Mouse (Mus musculus) MEL (cell line): ENCODE measurements at regions not wholly inside any gene's neighbourhood (a gene's known extent, or its start where the extent isn't known, plus 50 kb on each side); places are given as distances from the start of the nearest gene placed in this dataset.
"Not testable (repeated sequence)": the region's sequence is repeated elsewhere in the genome, so short reads cannot be mapped to it uniquely, and the experiment has no call there.

ENCODE experiments used
- DNase-seq: peaks from one replicate; pipeline ENCODE4 v3.0.0; 2011; ENCODE audit warnings: low read depth, low spot score
- H3K27ac ChIP-seq: 2 replicates; pipeline ENCODE4 v1.5.1; 2012; ENCODE audit warnings: low read depth, mild to moderate bottlenecking, control low read depth, low read length, moderate library complexity; ENCODE audit not compliant: control insufficient read depth
- H3K27me3 ChIP-seq, 2 experiments: fragments of 150-350 bp in 1 of 2; sonication (generic) in 1 of 2; 2 replicates each; pipeline ENCODE4 v1.6.1; 2012; ENCODE audit warnings: low read length in 2 of 2, mild to moderate bottlenecking in 2 of 2, improper control_type of control experiment in 1 of 2, moderate library complexity in 1 of 2; ENCODE audit not compliant: insufficient read depth in 2 of 2, control insufficient read depth in 1 of 2
- H3K36me3 ChIP-seq, 2 experiments: 2 replicates each; pipeline ENCODE4 v1.6.1; 2012 to 2014; ENCODE audit warnings: low read length in 2 of 2, improper control_type of control experiment in 1 of 2, inconsistent platforms in 1 of 2, mild to moderate bottlenecking in 1 of 2; ENCODE audit not compliant: insufficient read depth in 2 of 2, control insufficient read depth in 1 of 2
- H3K4me1 ChIP-seq, 2 experiments: fragments of 150-350 bp in 1 of 2; sonication (generic) in 1 of 2; 2 replicates each; pipeline ENCODE4 v1.6.1; 2012; ENCODE audit warnings: low read length in 2 of 2, improper control_type of control experiment in 1 of 2, mild to moderate bottlenecking in 1 of 2; ENCODE audit not compliant: insufficient read depth in 2 of 2, control insufficient read depth in 1 of 2
- H3K4me3 ChIP-seq, 2 experiments: fragments of 150-350 bp in 1 of 2; sonication (generic) in 1 of 2; 2 replicates each; pipeline ENCODE4 v1.5.1; 2012; ENCODE audit warnings: low read depth in 2 of 2, low read length in 2 of 2, mild to moderate bottlenecking in 2 of 2, moderate library complexity in 2 of 2, control low read depth in 1 of 2, improper control_type of control experiment in 1 of 2; ENCODE audit not compliant: control insufficient read depth in 1 of 2, insufficient read depth in 1 of 2
- H3K79me2 ChIP-seq: 2 replicates; pipeline ENCODE4 v1.6.1; 2012; ENCODE audit warnings: mild to moderate bottlenecking, low read length, moderate library complexity; ENCODE audit not compliant: control insufficient read depth, poor library complexity, insufficient read depth
- H3K9ac ChIP-seq: 2 replicates; pipeline ENCODE4 v1.6.1; 2012; ENCODE audit warnings: low read depth, mild to moderate bottlenecking, control low read depth, low read length, moderate library complexity; ENCODE audit not compliant: control insufficient read depth, poor library complexity, severe bottlenecking
- H3K9me3 ChIP-seq: fragments of 150-350 bp; sonication (generic); replicated peaks from 2 replicates; pipeline ENCODE4 v1.6.1; 2012; ENCODE audit warnings: mild to moderate bottlenecking, low read length, improper control_type of control experiment, moderate library complexity; ENCODE audit not compliant: insufficient read depth
- CTCF ChIP-seq, 3 experiments: IDR thresholded peaks in 2 of 3; conservative IDR thresholded peaks in 1 of 3; 2 replicates each; pipeline ENCODE4 v1.5.1; 2011 to 2012; ENCODE audit warnings: low read length in 3 of 3, low read depth in 2 of 3, mild to moderate bottlenecking in 2 of 3, improper control_type of control experiment in 1 of 3, inconsistent platforms in 1 of 3, mixed read lengths in 1 of 3, moderate library complexity in 1 of 3; ENCODE audit not compliant: control insufficient read depth in 1 of 3, insufficient read depth in 1 of 3, poor library complexity in 1 of 3, severe bottlenecking in 1 of 3
- HCFC1 ChIP-seq: IDR thresholded peaks from 2 replicates; pipeline ENCODE4 v1.6.1; 2012; ENCODE audit warnings: low read depth, mild to moderate bottlenecking, inconsistent platforms, low read length, improper control_type of control experiment, moderate library complexity
- JUND ChIP-seq: IDR thresholded peaks from 2 replicates; pipeline ENCODE4 v1.6.1; 2011; ENCODE audit warnings: low read depth, mild to moderate bottlenecking, improper control_type of control experiment, low read length
- NRF1 ChIP-seq: IDR thresholded peaks from 2 replicates; pipeline ENCODE4 v1.6.1; 2014; ENCODE audit warnings: low read depth, mild to moderate bottlenecking, inconsistent platforms, low read length, improper control_type of control experiment, moderate library complexity; ENCODE audit not compliant: poor library complexity, insufficient read depth, severe bottlenecking
- RAD21 ChIP-seq: IDR thresholded peaks from 2 replicates; pipeline ENCODE4 v1.6.1; 2011; ENCODE audit warnings: mild to moderate bottlenecking, low read depth, low read length, improper control_type of control experiment
- SIN3A ChIP-seq: IDR thresholded peaks from 2 replicates; pipeline ENCODE4 v1.6.1; 2012; ENCODE audit warnings: low read length, improper control_type of control experiment, inconsistent platforms
- SMC3 ChIP-seq: IDR thresholded peaks from 2 replicates; pipeline ENCODE4 v1.6.1; 2011; ENCODE audit warnings: low read depth, low read length, improper control_type of control experiment
- USF2 ChIP-seq, 2 experiments: IDR thresholded peaks; 2 replicates each; pipeline ENCODE4 v1.6.1; 2011 to 2012; ENCODE audit warnings: improper control_type of control experiment in 2 of 2, low read length in 2 of 2, borderline replicate concordance in 1 of 2, inconsistent platforms in 1 of 2, low read depth in 1 of 2, mild to moderate bottlenecking in 1 of 2; ENCODE audit not compliant: insufficient read depth in 1 of 2
- ZC3H11A ChIP-seq: IDR thresholded peaks from 2 replicates; pipeline ENCODE4 v1.6.1; 2012; ENCODE audit warnings: low read depth, mild to moderate bottlenecking, inconsistent platforms, low read length, improper control_type of control experiment
- ZNF384 ChIP-seq: IDR thresholded peaks from 2 replicates; pipeline ENCODE4 v1.6.1; 2012; ENCODE audit warnings: low read depth, mild to moderate bottlenecking, inconsistent platforms, low read length, improper control_type of control experiment

DNA sequence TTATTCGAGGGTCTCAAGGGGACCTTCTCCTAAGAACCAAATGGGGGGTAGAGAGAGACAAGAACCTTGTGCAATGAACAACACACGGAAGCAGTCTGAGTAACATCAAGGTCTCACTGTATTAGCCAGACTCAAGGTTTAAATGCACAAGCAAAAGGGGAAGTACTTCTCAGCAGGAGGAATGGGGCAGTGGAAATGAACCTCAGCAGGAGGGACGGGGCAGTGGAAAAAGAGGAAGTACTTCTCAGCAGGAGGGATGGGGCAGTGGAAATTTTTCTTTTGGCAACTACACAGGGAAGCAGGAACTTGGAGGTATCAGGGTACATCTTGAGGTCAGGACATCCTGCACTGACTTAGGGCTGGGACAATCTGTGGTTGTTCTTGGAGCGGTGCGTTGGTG, 62.3 kb upstream of the Cdk6 start:
- not testable (repeated sequence) for H3K4me3 ChIP-seq, H3K9me3 ChIP-seq, H3K36me3 ChIP-seq, H3K27me3 ChIP-seq, H3K27ac ChIP-seq, H3K79me2 ChIP-seq, H3K4me1 ChIP-seq, H3K9ac ChIP-seq
- peak; percentile 51 for DNase-seq

- not testable (repeated sequence) for DNase-seq, H3K4me3 ChIP-seq, H3K9me3 ChIP-seq, H3K79me2 ChIP-seq, H3K4me1 ChIP-seq, H3K36me3 ChIP-seq, H3K9ac ChIP-seq, H3K27me3 ChIP-seq, H3K27ac ChIP-seq
Observed at GRCm38 (mm10) chr5:3281911-3282506, 59.3 kb upstream of the Cdk6 start.

DNA sequence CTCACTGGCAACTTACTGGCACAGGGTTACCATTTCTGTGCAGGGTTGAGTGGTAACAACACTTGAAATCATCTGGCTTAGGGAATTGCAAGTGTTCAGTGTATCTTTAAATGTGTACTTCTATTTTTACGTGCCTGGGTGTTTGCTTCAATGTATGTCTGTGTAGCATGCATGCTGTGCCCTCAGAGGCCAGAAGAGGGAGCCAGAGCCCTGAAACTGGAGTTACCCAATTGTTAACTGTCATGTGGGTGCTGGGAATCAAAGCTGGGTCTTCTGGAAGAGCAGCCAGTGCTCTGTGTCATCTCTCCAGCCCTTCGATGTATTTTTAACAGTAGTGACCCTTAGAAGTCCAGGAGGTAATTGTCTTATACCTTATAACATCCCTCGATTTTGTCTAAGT, 58.2 kb upstream of the Cdk6 start:
- no peak overlapping the region for H3K27ac ChIP-seq
- DNase-seq: peak; percentile 39
- H3K79me2 ChIP-seq: no peaks in the 10 kb centered on the region
- no peaks in the 10 kb centered on the region for H3K36me3 ChIP-seq
- no peaks in the 10 kb centered on the region for H3K9me3 ChIP-seq
- H3K4me3 ChIP-seq: no peak overlapping the region
- TF ChIP-seq USF2 (IDR thresholded peaks at IDR 0.05; ENCODE audit: borderline replicate concordance in 1 of 2, insufficient read depth in 1 of 2, low read depth in 1 of 2, low read length in 2 of 2): no peak
- TF ChIP-seq JUND: no peak
- TF ChIP-seq NRF1: no peak
- TF ChIP-seq HCFC1: no peak
- TF ChIP-seq ZNF384: no peak
- TF ChIP-seq CTCF (IDR thresholded peaks at IDR 0.05 in 2 of 3, conservative IDR thresholded peaks at IDR 0.05 in 1 of 3; ENCODE audit: control insufficient read depth in 1 of 3, insufficient read depth in 1 of 3, low read depth in 2 of 3, low read length in 3 of 3, poor library complexity in 1 of 3, severe bottlenecking in 1 of 3): peak; percentile 40 to 59 (median 46)
- peak; percentile 49 for TF ChIP-seq SMC3
- TF ChIP-seq RAD21: peak; percentile 52
- peak; percentile 13; the same call in 1 of the 2 replicates for TF ChIP-seq ZC3H11A
- no peak for TF ChIP-seq SIN3A
- H3K4me1 ChIP-seq: no peaks in the 10 kb centered on the region
- H3K27me3 ChIP-seq: no peaks in the 10 kb centered on the region
- no peak overlapping the region for H3K9ac ChIP-seq

DNA sequence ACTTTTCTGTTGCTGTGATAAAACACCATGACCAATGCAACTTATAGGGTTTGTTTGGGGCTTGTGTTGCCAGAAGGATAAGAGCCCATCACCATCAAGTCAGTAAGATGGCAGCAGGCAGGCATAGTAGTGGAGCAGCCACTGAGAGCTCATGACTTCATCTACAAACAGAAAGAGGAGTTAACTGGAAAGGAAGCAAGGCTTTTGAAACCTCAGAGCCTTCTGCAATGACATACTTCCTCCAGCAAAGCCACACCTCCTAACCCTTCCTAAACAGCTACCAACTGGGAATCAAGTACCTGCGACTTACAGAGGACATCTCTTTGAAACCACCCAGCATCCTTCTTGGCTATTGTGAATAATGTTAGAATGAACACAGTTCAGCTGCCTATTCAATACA, 57.0 kb upstream of the Cdk6 start:
- H3K4me3 ChIP-seq, H3K79me2 ChIP-seq, H3K36me3 ChIP-seq, DNase-seq, H3K4me1 ChIP-seq, H3K9ac ChIP-seq, H3K9me3 ChIP-seq, H3K27ac ChIP-seq, H3K27me3 ChIP-seq: not testable (repeated sequence)

DNA sequence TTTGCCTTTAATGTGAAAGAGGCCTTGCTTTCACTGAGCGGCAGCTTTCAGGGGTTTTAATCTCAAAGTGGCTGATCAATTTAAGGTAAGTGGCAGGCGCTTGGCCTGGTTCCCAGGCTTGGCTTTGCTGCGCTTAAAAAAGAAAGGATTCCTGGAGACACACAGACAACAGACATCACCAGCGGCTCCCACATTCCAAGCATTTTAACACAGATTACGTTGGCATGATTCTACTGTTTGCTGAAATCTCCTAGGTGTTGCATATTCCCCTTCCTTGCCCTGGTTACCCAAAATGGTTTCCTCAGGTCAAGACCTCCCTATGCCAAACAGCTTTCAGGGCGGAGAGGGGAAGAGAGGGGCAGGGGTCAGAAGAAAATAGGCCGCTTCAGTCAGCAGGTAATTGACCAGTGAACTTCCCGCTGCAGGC, 51.3 kb upstream of the Cdk6 start:
- not testable (repeated sequence) for DNase-seq, H3K4me1 ChIP-seq, H3K4me3 ChIP-seq, H3K27ac ChIP-seq, H3K9me3 ChIP-seq, H3K79me2 ChIP-seq, H3K9ac ChIP-seq, H3K36me3 ChIP-seq, H3K27me3 ChIP-seq
